Mouse (Mus musculus) E14TG2a.4 (cell line): ENCODE results near the gene Pgp.

Source experiments
- CTCF ChIP-seq: conservative IDR thresholded peaks from 2 replicates; pipeline ENCODE4 v1.5.1; 2014; ENCODE audit warnings: low read length
- NANOG ChIP-seq: IDR thresholded peaks from 2 replicates; pipeline ENCODE4 v1.6.1; 2014; ENCODE audit warnings: borderline replicate concordance, low read length, mixed read lengths

GRCm38 (mm10) chr17:24481027-24481815 is 11.0 kb downstream of the Pgp start:
- TF ChIP-seq CTCF (no peak), NANOG (no peak)
